29 mouse cellular contexts compared by ENCODE assay signal in the genomic region with DNA sequence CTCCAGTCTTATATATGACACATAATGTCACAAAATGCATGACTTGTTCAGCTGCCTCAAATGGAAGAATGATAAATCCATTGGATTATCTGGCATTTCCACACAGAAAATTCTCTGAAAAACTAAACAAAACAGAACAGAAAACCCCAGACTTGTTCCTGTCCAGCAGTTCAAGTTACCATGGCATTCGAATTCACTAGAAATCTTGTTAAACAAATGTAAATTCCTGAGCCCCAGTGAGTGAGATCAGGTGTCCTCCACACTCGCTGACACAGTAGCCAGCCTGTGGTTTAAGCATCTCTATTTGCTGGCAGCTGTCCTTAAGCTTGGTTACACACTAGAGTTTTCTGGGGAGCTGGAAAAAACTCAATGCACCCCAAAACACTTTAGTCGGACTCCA. TPM values are rescaled to one million over a fixed set of nuclear protein-coding genes. Genes with fewer than 3 reads are reported as not detected.
"Had no signal": no experiment of that assay in that cellular context is flagged by ENCODE, and none has a peak within 500 bp of the region (broad histone marks: within the 10 kb centered on the region; RNA-seq: fewer than 3 reads in every experiment).

No protein-coding gene starts in this region.

- H3K36me3 ChIP-seq: heart, embryonic 10.5 days; heart, embryonic 12.5 days; hindbrain, embryonic 10.5 days; intestine, embryonic 15.5 days; kidney, embryonic 15.5 days; limb, embryonic 10.5 days; limb, embryonic 12.5 days; liver, embryonic 13.5 days; liver, embryonic 15.5 days had no signal

- H3K9me3 ChIP-seq: heart, embryonic 10.5 days; heart, embryonic 12.5 days; hindbrain, embryonic 10.5 days; hindbrain, embryonic 12.5 days; intestine, embryonic 15.5 days; kidney, embryonic 15.5 days; limb, embryonic 10.5 days; limb, embryonic 12.5 days; liver, embryonic 13.5 days; liver, embryonic 15.5 days had no signal

- ATAC-seq: hindbrain, embryonic 16.5 days; inflammation-experienced regulatory T-cells, adult 6 months; intestine, embryonic 15.5 days; intestine, postnatal 0 days had no signal

- H3K9ac ChIP-seq: heart, embryonic 12.5 days; hindbrain, embryonic 12.5 days; hindbrain, embryonic 14.5 days; intestine, embryonic 15.5 days; kidney, embryonic 15.5 days; limb, embryonic 12.5 days; liver, embryonic 13.5 days; liver, embryonic 15.5 days had no signal

- H3K4me3 ChIP-seq: heart, adult 2 months; heart, embryonic 10.5 days; heart, embryonic 12.5 days; hindbrain, embryonic 10.5 days; hindbrain, embryonic 12.5 days; intestine, embryonic 15.5 days; kidney, embryonic 15.5 days; layer of hippocampus, adult 2 months; left cerebral cortex, adult 2 months; limb, embryonic 10.5 days; limb, embryonic 12.5 days; liver, embryonic 13.5 days; liver, embryonic 15.5 days had no signal

- H3K27me3 ChIP-seq: intestine, embryonic 15.5 days had no signal

- H3K27ac ChIP-seq: heart, adult 2 months; heart, embryonic 10.5 days; hindbrain, embryonic 10.5 days; hindbrain, embryonic 12.5 days; hindbrain, embryonic 14.5 days; intestine, embryonic 15.5 days; kidney, embryonic 15.5 days; layer of hippocampus, adult 2 months; left cerebral cortex, adult 2 months; limb, embryonic 10.5 days; limb, embryonic 12.5 days; liver, embryonic 13.5 days; liver, embryonic 15.5 days had no signal

- H3K4me1 ChIP-seq: heart, embryonic 12.5 days; liver, embryonic 13.5 days; liver, embryonic 15.5 days had no signal

- H3K4me2 ChIP-seq: heart, embryonic 12.5 days; hindbrain, embryonic 12.5 days; hindbrain, embryonic 14.5 days; intestine, embryonic 15.5 days; kidney, embryonic 15.5 days; limb, embryonic 12.5 days; liver, embryonic 11.5 days; liver, embryonic 13.5 days; liver, embryonic 15.5 days had no signal

- DNase-seq: gastrocnemius, postnatal 14 days; gastrocnemius, postnatal 36 days; heart, adult 11 months; heart, adult 2 months; heart, postnatal 10 days; heart, postnatal 4 days; kidney, adult 2 months; kidney, adult 9 months; kidney, postnatal 10 days; kidney, postnatal 25 days; kidney, postnatal 4 days; liver; liver, embryonic 13.5 days had no signal

RNA-seq across cellular contexts. Expression of a gene that starts 16.1 kb away (rescaled TPM):
- polyA plus RNA-seq: inflammation-experienced regulatory T-cells, adult 6 months; limb, embryonic 10.5 days; liver, embryonic 11.5 days; liver, embryonic 15.5 days had no signal
